In the genomic region with DNA sequence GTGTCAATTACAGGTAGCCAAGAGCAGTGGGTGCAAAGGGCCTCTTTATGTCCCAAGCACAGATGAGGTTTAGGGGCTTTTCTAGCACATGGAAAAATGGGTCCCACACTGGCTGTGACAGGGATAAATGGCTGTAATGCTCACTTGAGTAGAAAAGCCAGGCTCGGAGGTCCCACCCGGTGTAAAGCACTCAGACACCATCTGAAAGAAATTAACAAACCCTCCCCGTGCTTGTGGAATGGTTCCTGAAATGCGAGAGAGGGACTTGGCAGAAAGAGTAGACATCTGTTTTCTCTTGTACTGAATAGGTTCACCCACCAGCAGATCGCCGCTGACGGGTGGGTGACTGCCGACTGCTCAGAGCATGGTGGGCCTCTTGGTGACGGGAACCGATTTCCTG, we compare ENCODE assay signal across 10 mouse cellular contexts.
A peak's percentile ranks its signal among the peaks of the same experiment; 100 is the strongest.
DNase-seq lines count a peak whose midpoint lies in the region; ATAC-seq and TF ChIP-seq lines count a peak whose summit lies in the region.
"Had no signal": no experiment of that assay in that cellular context is flagged by ENCODE, and none has a peak within 500 bp of the region (broad histone marks: within the 10 kb centered on the region; RNA-seq: fewer than 3 reads in every experiment).

No protein-coding gene starts in this region.

- H3K9me3 ChIP-seq in heart, embryonic 13.5 days: no peaks in the 10 kb centered on the region
- no peaks in the 10 kb centered on the region for H3K9me3 ChIP-seq in embryonic facial prominence, embryonic 14.5 days (ENCODE audit: control insufficient read depth, low read length)
- H3K9me3 ChIP-seq in limb, embryonic 13.5 days: no peaks in the 10 kb centered on the region
- H3K9me3 ChIP-seq: heart, embryonic 15.5 days had no signal

- TF ChIP-seq POLR2A in heart, adult 2 months (IDR thresholded peaks at IDR 0.05; ENCODE audit: insufficient read depth, low read depth, low read length): no peak

- no peak overlapping the region for H3K4me3 ChIP-seq in heart, embryonic 13.5 days
- H3K4me3 ChIP-seq in heart, adult 2 months: no peak overlapping the region
- H3K4me3 ChIP-seq in embryonic facial prominence, embryonic 14.5 days (ENCODE audit: low read depth, low read length): no peak overlapping the region
- no peak overlapping the region for H3K4me3 ChIP-seq in limb, embryonic 13.5 days
- H3K4me3 ChIP-seq: heart, embryonic 15.5 days had no signal

- no peaks in the 10 kb centered on the region for H3K27me3 ChIP-seq in heart, embryonic 13.5 days (replicated peaks)
- no peaks in the 10 kb centered on the region for H3K27me3 ChIP-seq in heart, adult 2 months (ENCODE audit: control insufficient read depth, insufficient read depth, low read length)
- no peaks in the 10 kb centered on the region for H3K27me3 ChIP-seq in embryonic facial prominence, embryonic 14.5 days (replicated peaks; ENCODE audit: control insufficient read depth, insufficient read depth, low read length)
- H3K27me3 ChIP-seq in limb, embryonic 13.5 days: no peaks in the 10 kb centered on the region
- H3K27me3 ChIP-seq: heart, embryonic 15.5 days had no signal

- peaks cover 5% of the 10 kb centered on the region for H3K79me2 ChIP-seq in heart, adult 2 months (replicated peaks; ENCODE audit: control insufficient read depth, insufficient read depth, low read length)

- peaks cover 79% of the 10 kb centered on the region for H3K36me3 ChIP-seq in heart, embryonic 13.5 days
- H3K36me3 ChIP-seq in heart, adult 2 months (ENCODE audit: control insufficient read depth, insufficient read depth, low read length): peaks cover 11% of the 10 kb centered on the region
- peaks cover 20% of the 10 kb centered on the region for H3K36me3 ChIP-seq in embryonic facial prominence, embryonic 14.5 days (ENCODE audit: control insufficient read depth, insufficient read depth, low read length)
- H3K36me3 ChIP-seq in limb, embryonic 13.5 days: peaks cover 38% of the 10 kb centered on the region

- DNase-seq in heart, adult 2 months: no peak
- peak; percentile 70 for DNase-seq in embryo, embryonic 10 days (ENCODE audit: low spot score)
- peak; percentile 93 for DNase-seq in embryonic facial prominence, embryonic 14.5 days (ENCODE audit: low spot score)
- DNase-seq in MN1 (ENCODE audit: low spot score): no peak
- no peak for DNase-seq in cerebellum, adult 11-12 months
- DNase-seq: kidney, postnatal 10 days; thymus, adult 18-20 months had no signal

- intact Hi-C loops in heart, adult 2 months (cut with DNase I): no loop called here

- no peak overlapping the region for H3K9ac ChIP-seq in heart, embryonic 13.5 days
- no peak overlapping the region for H3K9ac ChIP-seq in heart, adult 2 months (ENCODE audit: low read depth, low read length)
- no peak overlapping the region for H3K9ac ChIP-seq in embryonic facial prominence, embryonic 14.5 days (ENCODE audit: low read depth, low read length)
- H3K9ac ChIP-seq in limb, embryonic 13.5 days: no peak overlapping the region
- H3K9ac ChIP-seq: heart, embryonic 15.5 days had no signal

- ATAC-seq in heart, embryonic 13.5 days (ENCODE audit: extremely low read depth, insufficient number of reproducible peaks, low FRiP score, low TSS enrichment): no peak
- ATAC-seq in embryonic facial prominence, embryonic 14.5 days (ENCODE audit: low read depth): peak; percentile 72
- ATAC-seq in limb, embryonic 13.5 days (ENCODE audit: low FRiP score, low read depth): peak; percentile 91

- H3K4me1 ChIP-seq in heart, embryonic 13.5 days: peaks cover 19% of the 10 kb centered on the region
- H3K4me1 ChIP-seq in heart, adult 2 months (ENCODE audit: control insufficient read depth, insufficient read depth, low read length): peaks cover 1% of the 10 kb centered on the region; the same call in 1 of the 2 replicates
- peaks cover 15% of the 10 kb centered on the region for H3K4me1 ChIP-seq in embryonic facial prominence, embryonic 14.5 days (ENCODE audit: control insufficient read depth, insufficient read depth, low read length)
- peaks cover 21% of the 10 kb centered on the region for H3K4me1 ChIP-seq in limb, embryonic 13.5 days

- WGBS in heart, embryonic 13.5 days: 63% methylated on average over 10 of the region's 10 CpGs
- WGBS in heart, adult 2 months: 65% methylated on average over 10 of the region's 10 CpGs
- WGBS in embryonic facial prominence, embryonic 14.5 days: 14% methylated on average over 10 of the region's 10 CpGs
- WGBS in limb, embryonic 13.5 days: 8% methylated on average over 10 of the region's 10 CpGs

- H3K27ac ChIP-seq in heart, embryonic 13.5 days (replicated peaks): 0 out of 2 replicates have a peak overlapping the region, but pooled peaks have one; percentile 17
- H3K27ac ChIP-seq in heart, adult 2 months: no peak overlapping the region
- peak overlapping the region; percentile 56 for H3K27ac ChIP-seq in embryonic facial prominence, embryonic 14.5 days (replicated peaks; ENCODE audit: low read depth, low read length)
- H3K27ac ChIP-seq in limb, embryonic 13.5 days: peak overlapping the region; percentile 61
- H3K27ac ChIP-seq: heart, embryonic 15.5 days had no signal

- TF ChIP-seq CTCF in heart, adult 2 months (IDR thresholded peaks at IDR 0.05): no peak

- H3K4me2 ChIP-seq in heart, embryonic 13.5 days: no peak overlapping the region
- H3K4me2 ChIP-seq in embryonic facial prominence, embryonic 14.5 days (ENCODE audit: low read depth, low read length): peak overlapping the region; percentile 15; the same call in 1 of the 2 replicates
- 0 out of 2 replicates have a peak overlapping the region, but pooled peaks have one; percentile 28 for H3K4me2 ChIP-seq in limb, embryonic 13.5 days (replicated peaks)
- H3K4me2 ChIP-seq: heart, embryonic 15.5 days had no signal

- TF ChIP-seq EP300 in heart, adult 2 months (IDR thresholded peaks at IDR 0.05; ENCODE audit: insufficient read depth, low read depth, low read length): no peak

Comparison
In these comparisons a context has a peak if more than half of its experiments do, and no peak if none do; other contexts are left out.
1. DNase-seq: peak in embryo, embryonic 10 days (single experiment) and embryonic facial prominence, embryonic 14.5 days (single experiment); none in heart, adult 2 months (0 of 2), MN1 (single experiment) and cerebellum, adult 11-12 months (single experiment).